Mouse (Mus musculus): ENCODE measurements around the gene Syt14. TPM values are rescaled to one million over a fixed set of nuclear protein-coding genes. Genes with fewer than 3 reads are reported as not detected.

Syt14 gene
- polyA plus RNA-seq (2014; fragmentation: Nextera tagmentation; extraction: Ambion mirVana) = 10.6 and 13.0 TPM in 2 replicates

DNA sequence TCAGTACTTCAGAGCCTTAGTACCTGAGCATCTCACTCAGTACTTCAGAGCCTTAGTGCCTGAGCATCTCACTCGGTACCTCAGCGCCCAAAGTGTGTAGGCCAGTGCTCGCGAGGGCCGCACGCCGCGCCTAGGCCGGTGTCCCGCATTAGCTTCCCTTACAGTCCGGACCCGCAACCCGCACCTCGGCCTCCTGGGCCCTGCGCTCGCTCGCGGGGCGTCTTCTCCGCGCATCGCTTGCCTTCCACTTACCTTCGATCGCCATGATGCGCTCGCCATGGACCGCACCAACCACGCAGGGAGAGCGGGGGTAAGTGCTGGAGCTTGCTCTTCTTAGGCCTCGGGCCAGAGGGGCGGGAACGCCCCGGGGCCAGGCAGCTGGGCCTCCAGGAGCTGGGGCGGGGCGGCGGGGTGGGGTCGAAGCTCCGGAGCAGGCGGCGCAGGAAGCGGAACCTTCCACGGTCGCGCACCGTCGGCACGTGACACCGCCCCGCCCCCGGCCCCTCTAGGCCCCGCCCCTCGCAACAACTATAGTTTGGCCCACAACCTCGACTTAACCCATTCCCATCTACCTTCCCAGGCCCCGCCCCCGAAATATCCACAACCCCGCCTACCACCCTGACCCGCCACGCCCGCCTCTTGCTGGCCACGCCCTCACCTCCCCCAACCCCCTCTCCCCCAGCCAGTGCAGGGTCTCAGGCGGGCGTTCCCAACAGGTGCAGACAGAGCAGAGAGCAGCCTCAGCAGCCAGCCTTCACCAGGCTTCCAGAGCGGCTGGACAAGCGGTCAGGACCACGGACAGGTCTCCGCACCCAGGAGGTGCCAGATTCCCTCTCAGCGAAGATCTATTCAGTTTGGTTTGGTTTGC is at the start of gene Syt14:
Gene Syt14, minus strand, starts transcription at position 405 of the 868 bp plus-strand sequence.
- Histone ChIP-seq H3K4me2 (ENCODE audit: low read depth, low read length) (peak within 1 kb of the TSS; percentile 80), H3K27me3 (ENCODE audit: control insufficient read depth, insufficient read depth, low read length) (peaks cover 2% of the 10 kb centered on the region; the same call in 1 of the 2 replicates), H3K9ac (replicated peaks; ENCODE audit: low read depth, low read length) (peak within 1 kb of the TSS; percentile 79), H3K4me1 (ENCODE audit: control insufficient read depth, insufficient read depth, low read length) (peaks cover 7% of the 10 kb centered on the region; the same call in 1 of the 2 replicates), H3K36me3 (ENCODE audit: control insufficient read depth, insufficient read depth, low read length) (no peaks in the 10 kb centered on the region), H3K27ac (ENCODE audit: low read depth, low read length) (peak within 1 kb of the TSS; percentile 66), H3K4me3 (ENCODE audit: low read depth, low read length) (peak within 1 kb of the TSS; percentile 76), H3K9me3 (ENCODE audit: control insufficient read depth, low read length) (no peaks in the 10 kb centered on the region)
- 1% methylated on average over 49 of the region's 67 CpGs for WGBS
- ATAC-seq (ENCODE audit: low read depth) = peak; percentile 95

DNA sequence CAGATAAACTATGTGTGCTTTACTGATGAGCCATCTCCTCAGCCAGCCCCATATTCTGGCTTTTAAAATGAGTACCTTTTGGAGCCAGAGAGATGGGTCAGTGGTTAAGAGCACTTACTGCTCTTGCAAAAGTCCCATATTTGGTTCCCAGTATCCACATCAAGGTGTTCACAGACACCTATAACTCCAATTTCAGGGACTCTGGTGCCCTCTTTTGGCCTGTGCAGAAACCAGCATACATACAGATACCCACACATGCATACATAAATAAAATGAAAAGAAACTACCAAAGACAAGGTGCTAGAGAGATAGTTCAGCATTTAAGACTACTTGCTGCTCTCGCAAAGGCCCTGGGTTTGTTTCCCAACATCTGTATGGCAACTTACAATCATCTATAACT is 48.4 kb upstream of the Syt14 start:
- Histone ChIP-seq H3K36me3 (ENCODE audit: control insufficient read depth, insufficient read depth, low read length) (no peaks in the 10 kb centered on the region), H3K27ac (ENCODE audit: low read depth, low read length) (peak overlapping the region; percentile 28; the same call in 1 of the 2 replicates), H3K4me1 (ENCODE audit: control insufficient read depth, insufficient read depth, low read length) (peaks cover 12% of the 10 kb centered on the region), H3K9me3 (ENCODE audit: control insufficient read depth, low read length) (no peaks in the 10 kb centered on the region), H3K4me3 (ENCODE audit: low read depth, low read length) (no peak overlapping the region), H3K9ac (replicated peaks; ENCODE audit: low read depth, low read length) (no peak overlapping the region), H3K27me3 (ENCODE audit: control insufficient read depth, insufficient read depth, low read length) (no peaks in the 10 kb centered on the region), H3K4me2 (ENCODE audit: low read depth, low read length) (no peak overlapping the region)
- no peak for ATAC-seq (ENCODE audit: low read depth)
- 100% methylated on average over 1 of the region's 1 CpGs for WGBS

DNA sequence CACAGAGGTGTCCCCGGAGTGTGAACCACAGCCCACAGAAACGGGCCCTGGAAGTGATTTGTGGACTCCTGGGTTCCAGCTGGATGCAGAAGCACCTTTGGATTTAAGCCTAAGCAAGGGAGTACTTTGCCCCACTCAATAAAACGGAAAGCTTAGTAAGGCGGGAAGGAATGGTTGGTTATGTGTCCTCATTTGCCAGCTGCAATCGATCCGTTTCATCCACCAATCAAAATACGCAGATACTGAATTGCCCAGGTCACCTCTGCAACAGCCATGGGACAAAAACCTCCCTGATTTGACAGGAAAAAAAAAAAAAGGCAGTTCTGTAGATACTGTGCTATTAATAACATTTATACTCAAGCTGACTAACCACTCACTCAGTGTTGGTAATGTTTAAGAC is 47.5 kb upstream of the Syt14 start:
- Histone ChIP-seq H3K4me3 (ENCODE audit: low read depth, low read length) (no peak overlapping the region), H3K9ac (replicated peaks; ENCODE audit: low read depth, low read length) (no peak overlapping the region), H3K27me3 (ENCODE audit: control insufficient read depth, insufficient read depth, low read length) (no peaks in the 10 kb centered on the region), H3K4me2 (ENCODE audit: low read depth, low read length) (no peak overlapping the region), H3K36me3 (ENCODE audit: control insufficient read depth, insufficient read depth, low read length) (no peaks in the 10 kb centered on the region), H3K4me1 (ENCODE audit: control insufficient read depth, insufficient read depth, low read length) (peaks cover 12% of the 10 kb centered on the region), H3K27ac (ENCODE audit: low read depth, low read length) (peak overlapping the region; percentile 64), H3K9me3 (ENCODE audit: control insufficient read depth, low read length) (no peaks in the 10 kb centered on the region)
- 66% methylated on average over 7 of the region's 7 CpGs for WGBS
- no peak for ATAC-seq (ENCODE audit: low read depth)

DNA sequence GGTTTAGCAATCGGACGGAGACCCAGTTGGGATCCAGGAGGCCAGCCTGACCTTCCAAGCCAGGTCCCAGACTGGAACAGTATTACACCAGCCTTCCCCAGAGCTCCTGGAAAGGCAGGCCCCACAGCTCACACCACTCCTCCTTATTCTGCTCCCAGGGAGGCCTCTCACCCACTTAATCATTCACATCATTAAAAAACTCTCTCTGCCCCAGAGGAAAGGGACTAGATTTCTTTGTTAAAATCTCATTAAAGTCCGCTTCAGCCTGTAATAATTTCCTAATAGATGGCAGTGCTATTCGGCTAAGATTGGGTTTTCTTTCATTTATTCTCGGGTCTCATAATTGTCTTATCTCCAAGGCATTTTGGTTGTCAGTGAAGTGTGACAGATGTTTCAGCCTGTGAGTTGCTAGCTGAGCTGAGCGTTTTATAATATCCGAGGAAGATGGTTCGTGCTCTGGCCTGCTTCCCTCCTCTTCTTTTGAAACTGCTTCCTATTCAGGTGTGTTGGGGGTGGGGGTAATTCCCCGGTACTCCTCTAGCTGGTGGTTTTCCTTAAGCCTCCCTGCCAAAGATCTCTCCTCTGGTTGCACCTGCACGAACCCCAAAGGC is 46.8 kb upstream of the Syt14 start:
- no peaks in the 10 kb centered on the region for H3K27me3 ChIP-seq (ENCODE audit: control insufficient read depth, insufficient read depth, low read length)
- no peak overlapping the region for H3K9ac ChIP-seq (replicated peaks; ENCODE audit: low read depth, low read length)
- peaks cover 12% of the 10 kb centered on the region for H3K4me1 ChIP-seq (ENCODE audit: control insufficient read depth, insufficient read depth, low read length)
- no peaks in the 10 kb centered on the region for H3K36me3 ChIP-seq (ENCODE audit: control insufficient read depth, insufficient read depth, low read length)
- no peak overlapping the region for H3K4me3 ChIP-seq (ENCODE audit: low read depth, low read length)
- WGBS = 34% methylated on average over 10 of the region's 10 CpGs
- H3K27ac ChIP-seq (ENCODE audit: low read depth, low read length) = peak overlapping the region; percentile 80
- peak; percentile 66 for ATAC-seq (ENCODE audit: low read depth)
- H3K9me3 ChIP-seq (ENCODE audit: control insufficient read depth, low read length) = no peaks in the 10 kb centered on the region
- H3K4me2 ChIP-seq (ENCODE audit: low read depth, low read length) = no peak overlapping the region

DNA sequence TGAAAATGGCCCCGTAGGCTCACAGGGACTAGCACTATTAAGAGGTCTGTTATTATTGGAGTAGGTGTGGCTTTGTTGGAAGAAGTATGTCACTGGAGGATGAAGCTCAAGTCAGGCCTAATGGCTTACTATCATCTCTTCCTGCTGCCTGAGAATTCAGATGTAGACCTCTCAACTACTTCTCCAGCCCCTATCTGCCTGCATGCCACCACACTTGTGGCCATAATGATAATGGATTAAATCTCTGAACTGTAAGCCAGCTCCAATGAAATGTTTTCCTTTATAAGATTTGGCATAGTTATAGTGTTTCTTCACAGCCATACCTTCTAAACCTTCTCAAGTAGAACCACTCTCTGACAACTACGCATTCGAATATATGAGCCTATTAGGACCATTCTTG is 27.0 kb upstream of the Syt14 start:
- 91% methylated on average over 3 of the region's 3 CpGs for WGBS
- no peak overlapping the region for H3K4me3 ChIP-seq (ENCODE audit: low read depth, low read length)
- no peaks in the 10 kb centered on the region for H3K36me3 ChIP-seq (ENCODE audit: control insufficient read depth, insufficient read depth, low read length)
- no peaks in the 10 kb centered on the region for H3K4me1 ChIP-seq (ENCODE audit: control insufficient read depth, insufficient read depth, low read length)
- ATAC-seq (ENCODE audit: low read depth) = no peak
- H3K27me3 ChIP-seq (ENCODE audit: control insufficient read depth, insufficient read depth, low read length) = no peaks in the 10 kb centered on the region
- no peak overlapping the region for H3K9ac ChIP-seq (replicated peaks; ENCODE audit: low read depth, low read length)
- H3K27ac ChIP-seq (ENCODE audit: low read depth, low read length) = no peak overlapping the region
- no peak overlapping the region for H3K4me2 ChIP-seq (ENCODE audit: low read depth, low read length)
- H3K9me3 ChIP-seq (ENCODE audit: control insufficient read depth, low read length) = no peaks in the 10 kb centered on the region

DNA sequence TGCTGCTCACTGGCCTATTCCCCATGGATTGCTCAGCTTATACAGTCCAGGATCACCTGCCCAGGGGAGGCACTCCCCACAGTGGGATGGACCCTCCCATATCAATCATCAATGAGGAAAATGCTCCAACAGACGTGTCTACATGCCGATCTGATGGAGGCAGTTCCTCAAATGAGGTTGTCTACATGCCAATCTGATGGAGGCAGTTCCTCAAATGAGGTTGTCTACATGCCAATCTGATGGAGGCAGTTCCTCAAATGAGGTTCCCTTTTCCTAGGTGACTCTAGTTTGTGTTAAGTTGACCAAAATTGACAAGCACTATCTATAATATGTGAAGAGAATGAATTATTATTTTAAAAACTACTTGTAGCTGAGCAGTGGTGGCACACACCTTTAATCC is 24.6 kb upstream of the Syt14 start:
- no peaks in the 10 kb centered on the region for H3K27me3 ChIP-seq (ENCODE audit: control insufficient read depth, insufficient read depth, low read length)
- WGBS = 90% methylated on average over 2 of the region's 2 CpGs
- no peaks in the 10 kb centered on the region for H3K4me1 ChIP-seq (ENCODE audit: control insufficient read depth, insufficient read depth, low read length)
- H3K27ac ChIP-seq (ENCODE audit: low read depth, low read length) = no peak overlapping the region
- ATAC-seq (ENCODE audit: low read depth) = no peak
- H3K4me2 ChIP-seq (ENCODE audit: low read depth, low read length) = no peak overlapping the region
- no peak overlapping the region for H3K4me3 ChIP-seq (ENCODE audit: low read depth, low read length)
- no peaks in the 10 kb centered on the region for H3K9me3 ChIP-seq (ENCODE audit: control insufficient read depth, low read length)
- H3K9ac ChIP-seq (replicated peaks; ENCODE audit: low read depth, low read length) = no peak overlapping the region
- no peaks in the 10 kb centered on the region for H3K36me3 ChIP-seq (ENCODE audit: control insufficient read depth, insufficient read depth, low read length)

DNA sequence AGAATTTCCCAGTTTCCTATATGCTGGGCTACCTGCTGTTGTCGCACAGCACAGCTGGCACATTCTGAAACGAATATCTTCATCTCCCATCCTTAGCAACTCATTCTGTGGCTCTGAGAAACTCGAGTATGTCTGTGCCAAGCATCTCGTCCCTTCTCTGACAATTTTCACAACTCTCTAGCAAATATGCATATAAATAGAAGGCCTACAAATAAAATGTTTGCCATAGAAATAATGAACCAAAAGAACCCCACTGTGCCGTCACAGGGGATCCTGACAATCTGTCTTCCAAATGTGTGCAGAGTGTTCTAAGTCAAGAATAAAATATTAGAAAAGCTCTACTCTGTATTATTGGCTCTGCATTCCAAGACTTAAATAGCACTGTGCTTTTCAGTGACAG is 24.0 kb upstream of the Syt14 start:
- Histone ChIP-seq H3K4me3 (ENCODE audit: low read depth, low read length) (no peak overlapping the region), H3K9me3 (ENCODE audit: control insufficient read depth, low read length) (no peaks in the 10 kb centered on the region), H3K27ac (ENCODE audit: low read depth, low read length) (no peak overlapping the region), H3K36me3 (ENCODE audit: control insufficient read depth, insufficient read depth, low read length) (no peaks in the 10 kb centered on the region), H3K4me1 (ENCODE audit: control insufficient read depth, insufficient read depth, low read length) (no peaks in the 10 kb centered on the region), H3K9ac (replicated peaks; ENCODE audit: low read depth, low read length) (no peak overlapping the region), H3K27me3 (ENCODE audit: control insufficient read depth, insufficient read depth, low read length) (no peaks in the 10 kb centered on the region), H3K4me2 (ENCODE audit: low read depth, low read length) (no peak overlapping the region)
- no peak for ATAC-seq (ENCODE audit: low read depth)
- WGBS = 71% methylated on average over 5 of the region's 5 CpGs

DNA sequence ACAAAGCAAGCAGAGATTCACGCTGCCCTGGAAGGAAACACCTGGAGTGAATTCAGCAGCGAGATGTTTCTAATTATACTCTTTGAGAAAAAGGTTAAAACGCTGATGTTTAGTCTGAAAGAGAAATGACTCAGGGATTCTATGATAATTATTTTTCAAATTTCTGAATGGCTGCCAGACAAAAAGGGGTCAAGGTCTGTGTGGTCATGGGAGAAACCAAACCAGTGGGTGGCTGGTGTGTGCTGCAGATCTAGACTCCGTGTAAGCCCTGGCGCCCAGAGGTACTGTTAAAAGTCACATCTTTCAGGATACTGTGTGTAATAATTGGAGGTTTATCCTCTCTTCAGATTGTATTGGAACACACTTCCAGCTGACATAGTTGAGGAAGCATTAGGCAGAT is 18.8 kb upstream of the Syt14 start:
- H3K4me2 ChIP-seq (ENCODE audit: low read depth, low read length) = no peak overlapping the region
- no peak overlapping the region for H3K27ac ChIP-seq (ENCODE audit: low read depth, low read length)
- WGBS = 84% methylated on average over 5 of the region's 5 CpGs
- no peaks in the 10 kb centered on the region for H3K36me3 ChIP-seq (ENCODE audit: control insufficient read depth, insufficient read depth, low read length)
- no peaks in the 10 kb centered on the region for H3K4me1 ChIP-seq (ENCODE audit: control insufficient read depth, insufficient read depth, low read length)
- no peak overlapping the region for H3K4me3 ChIP-seq (ENCODE audit: low read depth, low read length)
- no peaks in the 10 kb centered on the region for H3K9me3 ChIP-seq (ENCODE audit: control insufficient read depth, low read length)
- no peak for ATAC-seq (ENCODE audit: low read depth)
- no peak overlapping the region for H3K9ac ChIP-seq (replicated peaks; ENCODE audit: low read depth, low read length)
- no peaks in the 10 kb centered on the region for H3K27me3 ChIP-seq (ENCODE audit: control insufficient read depth, insufficient read depth, low read length)

DNA sequence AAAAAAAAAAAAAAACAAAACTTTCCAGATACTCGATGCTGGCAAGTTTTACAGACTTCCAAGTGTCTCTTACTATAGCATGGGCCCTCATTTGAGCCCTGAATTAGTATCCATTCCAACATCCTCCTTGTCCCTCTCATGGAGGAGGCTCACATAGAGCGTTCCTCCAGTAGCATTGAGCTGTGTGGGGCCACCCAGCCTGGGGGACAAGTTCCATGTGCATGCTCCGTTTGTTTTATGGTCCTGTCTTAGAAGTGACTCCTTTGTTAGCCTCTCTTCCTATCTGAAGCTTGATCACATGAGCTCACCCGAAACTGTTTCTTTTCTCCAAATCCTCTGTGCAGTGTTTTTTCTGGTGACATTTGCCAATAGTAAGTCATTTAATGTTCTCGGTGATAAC is 17.5 kb upstream of the Syt14 start:
- Histone ChIP-seq H3K4me3 (ENCODE audit: low read depth, low read length) (no peak overlapping the region), H3K27me3 (ENCODE audit: control insufficient read depth, insufficient read depth, low read length) (no peaks in the 10 kb centered on the region), H3K4me2 (ENCODE audit: low read depth, low read length) (no peak overlapping the region), H3K9me3 (ENCODE audit: control insufficient read depth, low read length) (no peaks in the 10 kb centered on the region), H3K4me1 (ENCODE audit: control insufficient read depth, insufficient read depth, low read length) (no peaks in the 10 kb centered on the region), H3K27ac (ENCODE audit: low read depth, low read length) (no peak overlapping the region), H3K9ac (replicated peaks; ENCODE audit: low read depth, low read length) (no peak overlapping the region), H3K36me3 (ENCODE audit: control insufficient read depth, insufficient read depth, low read length) (no peaks in the 10 kb centered on the region)
- WGBS = 47% methylated on average over 5 of the region's 5 CpGs
- ATAC-seq (ENCODE audit: low read depth) = no peak
